Mouse (Mus musculus): ENCODE results near the gene Brox.

DNA sequence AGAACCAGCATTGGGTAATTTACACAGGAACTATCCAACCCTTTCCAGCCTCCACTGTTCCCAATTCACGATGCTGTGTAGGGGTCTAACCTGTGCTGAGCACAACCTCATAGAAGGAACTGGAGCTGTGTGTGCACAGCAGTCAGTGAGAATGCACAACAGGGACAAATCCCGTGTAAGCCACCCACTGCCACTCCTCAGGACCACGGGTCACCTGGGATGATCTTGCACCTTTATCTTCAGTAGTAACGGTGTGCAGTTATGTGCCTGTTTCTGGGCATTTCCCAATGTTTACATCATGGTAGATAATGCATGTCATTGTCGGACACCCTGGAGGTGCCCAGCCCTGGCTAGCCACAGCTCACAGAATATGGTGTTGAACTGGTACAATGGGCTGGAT, 21.3 kb downstream of the Brox start:
- TF ChIP-seq POLR2A (IDR thresholded peaks at IDR 0.05; ENCODE audit: low read depth, low read length) (no peak), CTCF (IDR thresholded peaks at IDR 0.05; ENCODE audit: borderline replicate concordance, insufficient read depth, low read length) (no peak)

Measured in embryonic fibroblast, embryonic 13.5 days (primary cell).